Mouse (Mus musculus) lung, embryonic 16.5 days (tissue): ENCODE results near the gene Mgat3. TPM values are rescaled to one million over a fixed set of nuclear protein-coding genes. Genes with fewer than 3 reads are reported as not detected.

ENCODE experiments used
- ATAC-seq: fragments of 200-750 bp; cut with Nextera tagmentation; 2 replicates; pipeline ENCODE4 v1.8.0; 2017; ENCODE audit warnings: low read depth, mild to moderate bottlenecking, moderate library complexity
- H3K27ac ChIP-seq: fragments of 300-500 bp; sonication (generic); 2 replicates; pipeline ENCODE4 v1.5.1; 2014; ENCODE audit warnings: mild to moderate bottlenecking, control low read depth, low read length
- H3K27me3 ChIP-seq: fragments of 300-500 bp; sonication (generic); 2 replicates; pipeline ENCODE4 v1.6.1; 2014; ENCODE audit warnings: low read depth, low read length, mixed read lengths; ENCODE audit not compliant: control insufficient read depth, insufficient read depth
- H3K36me3 ChIP-seq: fragments of 300-500 bp; sonication (generic); 2 replicates; pipeline ENCODE4 v1.6.1; 2014; ENCODE audit warnings: low read length; ENCODE audit not compliant: control insufficient read depth, insufficient read depth
- H3K4me1 ChIP-seq: fragments of 300-500 bp; sonication (generic); replicated peaks from 2 replicates; pipeline ENCODE4 v1.6.1; 2014; ENCODE audit warnings: low read length, mixed read lengths; ENCODE audit not compliant: control insufficient read depth, insufficient read depth
- H3K4me2 ChIP-seq: fragments of 300-500 bp; sonication (generic); 2 replicates; pipeline ENCODE4 v1.6.1; 2014; ENCODE audit warnings: low read depth, low read length, control low read depth
- H3K4me3 ChIP-seq: fragments of 300-500 bp; sonication (generic); 2 replicates; pipeline ENCODE4 v1.5.1; 2014; ENCODE audit warnings: mild to moderate bottlenecking, low read length, control low read depth
- H3K9ac ChIP-seq: fragments of 300-500 bp; sonication (generic); 2 replicates; pipeline ENCODE4 v1.6.1; 2014; ENCODE audit warnings: low read length, control low read depth
- H3K9me3 ChIP-seq: fragments of 300-500 bp; sonication (generic); 2 replicates; pipeline ENCODE4 v1.6.1; 2016; ENCODE audit warnings: low read length; ENCODE audit not compliant: control insufficient read depth
- WGBS: fragments of 180-500 bp; shearing (Covaris S2); extraction: QIAGEN DNeasy Blood & Tissue Kit; methylation state at CpG from one replicate; pipeline ENCODE4 v1.1.7; 2014; 5-methylcytosine and 5-hydroxymethylcytosine counted together
- polyA plus RNA-seq: library from polyadenylated mRNA; unstranded; fragments of >200 nt; fragmentation: Nextera tagmentation; extraction: Ambion mirVana; gene quantifications from 2 replicates; pipeline ENCODE4 v1.2.1, GENCODE M21; 2015

Gene Mgat3
- polyA plus RNA-seq, 1 experiment from 2014 or later = 4.3 TPM

DNA sequence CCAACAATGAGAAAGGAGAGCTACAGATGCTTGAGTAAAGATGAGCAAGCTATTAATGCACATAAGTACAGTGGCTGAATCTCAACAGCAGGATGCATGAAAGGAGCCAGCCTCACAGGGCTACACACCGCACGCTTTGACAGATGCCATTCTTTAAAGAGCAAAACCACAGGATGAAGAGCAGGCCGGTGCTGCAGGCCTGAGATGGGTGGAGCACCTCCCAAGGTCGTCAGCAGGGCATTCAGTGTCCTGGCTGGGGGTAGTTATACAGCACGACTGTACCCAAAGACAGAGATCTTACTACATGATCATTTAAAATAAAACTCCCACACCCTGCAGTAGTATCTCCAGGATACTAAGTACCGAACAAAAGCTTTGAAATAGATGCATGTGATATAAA lies 27.4 kb upstream of the Mgat3 start:
- WGBS = 57% methylated on average over 6 of the region's 6 CpGs
- H3K9ac ChIP-seq = no peak overlapping the region
- H3K4me1 ChIP-seq = no peaks in the 10 kb centered on the region
- no peak overlapping the region for H3K27ac ChIP-seq
- no peaks in the 10 kb centered on the region for H3K27me3 ChIP-seq
- no peak overlapping the region for H3K4me2 ChIP-seq
- no peak for ATAC-seq
- 0 out of 2 replicates have a peak, but pooled peaks cover 2% of the 10 kb centered on the region for H3K9me3 ChIP-seq
- no peak overlapping the region for H3K4me3 ChIP-seq
- peaks cover 18% of the 10 kb centered on the region for H3K36me3 ChIP-seq

- no peak overlapping the region for H3K27ac ChIP-seq
- H3K36me3 ChIP-seq = peaks cover 16% of the 10 kb centered on the region
- 90% methylated on average over 14 of the region's 14 CpGs for WGBS
- H3K4me1 ChIP-seq = no peaks in the 10 kb centered on the region
- H3K4me2 ChIP-seq = no peak overlapping the region
- no peak for ATAC-seq
- no peaks in the 10 kb centered on the region for H3K27me3 ChIP-seq
- no peak overlapping the region for H3K4me3 ChIP-seq
- H3K9ac ChIP-seq = no peak overlapping the region
- 0 out of 2 replicates have a peak, but pooled peaks cover under 1% of the 10 kb centered on the region for H3K9me3 ChIP-seq
Observed at GRCm38 (mm10) chr15:80147090-80147489, 26.4 kb upstream of the Mgat3 start.

GRCm38 (mm10) chr15:80147511-80147910 lies 26.0 kb upstream of the Mgat3 start:
- ATAC-seq = no peak
- H3K4me2 ChIP-seq = no peak overlapping the region
- peaks cover 15% of the 10 kb centered on the region for H3K36me3 ChIP-seq
- no peaks in the 10 kb centered on the region for H3K27me3 ChIP-seq
- no peaks in the 10 kb centered on the region for H3K4me1 ChIP-seq
- no peaks in the 10 kb centered on the region for H3K9me3 ChIP-seq
- 66% methylated on average over 5 of the region's 5 CpGs for WGBS
- H3K4me3 ChIP-seq = no peak overlapping the region
- no peak overlapping the region for H3K27ac ChIP-seq
- no peak overlapping the region for H3K9ac ChIP-seq

GRCm38 (mm10) chr15:80148565-80148964 lies 25.0 kb upstream of the Mgat3 start:
- Histone ChIP-seq H3K27me3 (no peaks in the 10 kb centered on the region), H3K9me3 (no peaks in the 10 kb centered on the region), H3K36me3 (peaks cover 18% of the 10 kb centered on the region), H3K9ac (no peak overlapping the region), H3K4me3 (no peak overlapping the region), H3K4me1 (no peaks in the 10 kb centered on the region), H3K27ac (no peak overlapping the region), H3K4me2 (no peak overlapping the region)
- peak; percentile 55 for ATAC-seq
- 70% methylated on average over 8 of the region's 8 CpGs for WGBS

GRCm38 (mm10) chr15:80149517-80149916 lies 24.0 kb upstream of the Mgat3 start:
- ATAC-seq = no peak
- Histone ChIP-seq H3K9ac (no peak overlapping the region), H3K27me3 (no peaks in the 10 kb centered on the region), H3K4me3 (no peak overlapping the region), H3K4me1 (no peaks in the 10 kb centered on the region), H3K27ac (no peak overlapping the region), H3K9me3 (no peaks in the 10 kb centered on the region), H3K36me3 (peaks cover 26% of the 10 kb centered on the region), H3K4me2 (no peak overlapping the region)
- WGBS = 91% methylated on average over 7 of the region's 7 CpGs

DNA sequence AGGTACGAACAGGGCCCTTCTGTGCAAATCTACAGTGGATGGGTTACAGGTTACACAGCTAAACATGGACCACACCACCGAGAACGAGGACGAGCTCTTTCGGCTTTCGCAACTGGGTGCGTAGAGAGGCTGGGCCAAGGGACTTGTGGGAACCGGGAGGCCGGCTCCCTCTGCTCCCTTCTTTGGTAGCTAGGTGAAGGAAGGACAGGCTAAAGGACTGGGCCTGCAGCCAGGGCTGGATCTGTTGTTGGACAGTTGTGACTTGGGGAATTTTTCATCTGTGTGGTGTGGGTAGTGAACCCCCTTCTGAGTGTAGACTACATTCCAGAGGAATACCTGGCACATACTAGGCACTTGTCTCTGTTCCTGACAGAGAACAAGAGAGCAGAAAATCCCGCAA lies 20.9 kb upstream of the Mgat3 start:
- H3K27me3 ChIP-seq = no peaks in the 10 kb centered on the region
- no peak overlapping the region for H3K9ac ChIP-seq
- H3K4me3 ChIP-seq = no peak overlapping the region
- H3K4me2 ChIP-seq = no peak overlapping the region
- H3K36me3 ChIP-seq = peaks cover 39% of the 10 kb centered on the region
- 0 out of 2 replicates have a peak, but pooled peaks cover under 1% of the 10 kb centered on the region for H3K4me1 ChIP-seq
- H3K27ac ChIP-seq = peak overlapping the region; percentile 16; the same call in 1 of the 2 replicates
- H3K9me3 ChIP-seq = no peaks in the 10 kb centered on the region
- 82% methylated on average over 10 of the region's 10 CpGs for WGBS
- ATAC-seq = no peak

GRCm38 (mm10) chr15:80153757-80154156 lies 19.8 kb upstream of the Mgat3 start:
- WGBS = 70% methylated on average over 11 of the region's 11 CpGs
- no peak overlapping the region for H3K27ac ChIP-seq
- peaks cover 46% of the 10 kb centered on the region for H3K36me3 ChIP-seq
- H3K9ac ChIP-seq = no peak overlapping the region
- H3K4me2 ChIP-seq = no peak overlapping the region
- H3K9me3 ChIP-seq = no peaks in the 10 kb centered on the region
- no peak for ATAC-seq
- no peak overlapping the region for H3K4me3 ChIP-seq
- H3K4me1 ChIP-seq = peaks cover 9% of the 10 kb centered on the region
- H3K27me3 ChIP-seq = no peaks in the 10 kb centered on the region

DNA sequence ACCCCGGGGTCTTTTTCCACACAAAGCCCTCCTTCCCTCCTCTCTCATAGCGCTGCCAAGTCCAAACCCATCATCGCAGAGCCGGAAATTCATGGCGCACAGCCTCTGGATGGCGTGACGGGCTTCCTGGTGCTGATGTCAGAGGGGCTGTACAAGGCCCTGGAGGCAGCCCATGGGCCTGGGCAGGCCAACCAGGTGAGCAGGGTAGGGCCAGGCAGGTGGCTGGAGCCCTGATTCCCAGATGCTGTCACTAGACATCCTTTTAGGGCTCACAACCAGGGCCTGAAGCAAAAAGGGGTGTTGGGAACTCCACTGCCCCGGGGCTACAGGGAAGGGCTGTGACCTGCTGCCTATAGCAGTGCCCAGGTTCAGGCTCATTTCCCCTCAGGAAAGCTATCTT lies 17.8 kb upstream of the Mgat3 start:
- H3K27me3 ChIP-seq = no peaks in the 10 kb centered on the region
- no peaks in the 10 kb centered on the region for H3K9me3 ChIP-seq
- H3K27ac ChIP-seq = no peak overlapping the region
- peaks cover 42% of the 10 kb centered on the region for H3K36me3 ChIP-seq
- no peak for ATAC-seq
- H3K4me3 ChIP-seq = no peak overlapping the region
- H3K4me1 ChIP-seq = peaks cover 21% of the 10 kb centered on the region
- H3K4me2 ChIP-seq = no peak overlapping the region
- 87% methylated on average over 8 of the region's 8 CpGs for WGBS
- no peak overlapping the region for H3K9ac ChIP-seq

- H3K27ac ChIP-seq = peak overlapping the region; percentile 84; the same call in 1 of the 2 replicates
- H3K36me3 ChIP-seq = peaks cover 43% of the 10 kb centered on the region
- WGBS = 85% methylated on average over 22 of the region's 22 CpGs
Observed at GRCm38 (mm10) chr15:80157197-80157943, 16.2 kb upstream of the Mgat3 start.

More at GRCm38 (mm10) chr15:80157197-80157943, 16.2 kb upstream of the Mgat3 start:
- no peak overlapping the region for H3K4me2 ChIP-seq
- peaks cover 21% of the 10 kb centered on the region for H3K4me1 ChIP-seq
- no peak for ATAC-seq
- no peaks in the 10 kb centered on the region for H3K27me3 ChIP-seq
- H3K4me3 ChIP-seq = no peak overlapping the region
- no peaks in the 10 kb centered on the region for H3K9me3 ChIP-seq
- no peak overlapping the region for H3K9ac ChIP-seq
